Mouse (Mus musculus): Measurements from ENCODE around the gene Nlrp4a.
"Not testable (repeated sequence)": the region's sequence is repeated elsewhere in the genome, so short reads cannot be mapped to it uniquely, and the experiment has no call there.

GRCm38 (mm10) chr7:26391137-26391536 lies 43.8 kb upstream of the Nlrp4a start:
- TF ChIP-seq CTCF, EP300 (IDR thresholded peaks at IDR 0.05; ENCODE audit: low read depth): not testable (repeated sequence)
